Mouse (Mus musculus): ENCODE measurements at regions not wholly inside any gene's neighbourhood (a gene's known extent, or its start where the extent isn't known, plus 50 kb on each side); places are given as distances from the start of the nearest gene placed in this dataset.

DNA sequence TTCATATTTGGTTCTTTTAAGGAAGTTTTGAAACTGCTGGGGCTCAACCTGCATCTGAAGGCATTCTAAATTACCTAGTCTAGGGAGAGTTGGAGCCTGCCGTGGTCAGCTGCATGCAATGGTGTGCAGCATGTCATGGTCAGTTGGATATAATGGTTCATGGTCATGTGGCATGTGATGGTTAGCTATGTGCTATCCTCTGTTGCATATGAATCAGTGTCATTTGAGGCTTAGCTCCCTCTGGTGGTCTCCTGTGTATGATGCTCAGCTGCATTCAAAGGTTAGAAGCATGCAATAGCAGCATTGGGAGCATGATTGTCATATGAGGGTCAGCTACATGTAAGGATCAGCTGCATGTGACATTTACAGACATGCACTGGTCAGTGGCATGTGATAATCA lies 1894.0 kb upstream of the Lrrc6 start:
- Histone ChIP-seq H3K36me3 (replicated peaks in 1 of 2; ENCODE audit: control insufficient read depth in 1 of 2, insufficient read depth in 1 of 2, low read length in 1 of 2) (no peaks in the 10 kb centered on the region), H3K4me3 (replicated peaks in 1 of 3; ENCODE audit: low read depth in 2 of 3, low read length in 2 of 3, poor library complexity in 1 of 3) (no peak overlapping the region), H3K4me1 (ENCODE audit: control insufficient read depth in 1 of 2, insufficient read depth in 2 of 2) (peaks cover 0 to 12% of the 10 kb centered on the region in 2 experiments; a peak in 2 of 4 replicates), H3K27me3 (replicated peaks) (no peaks in the 10 kb centered on the region), H3K79me2 (replicated peaks; ENCODE audit: control insufficient read depth, extremely low read depth, insufficient read depth, poor library complexity, severe bottlenecking) (no peaks in the 10 kb centered on the region), H3K9me3 (replicated peaks; ENCODE audit: low read length) (no peaks in the 10 kb centered on the region), H3K9ac (ENCODE audit: insufficient read depth, low read depth) (no peak overlapping the region), H3K27ac (ENCODE audit: insufficient read depth, low read depth) (no peak overlapping the region), H3K4me2 (ENCODE audit: insufficient read depth, low read depth, poor library complexity, severe bottlenecking) (no peak overlapping the region)
- peak; percentile 29 for DNase-seq (ENCODE audit: extremely low read depth)
- dilution Hi-C loops (cut with MboI; ENCODE audit: extremely low pct_ligation_motif_present, extremely low pct_unique_long_range_greater_than_20kb, low sequenced_read_pairs) (no loop called here), in situ Hi-C loops (cut with MboI; ENCODE audit: low pct_ligation_motif_present, low pct_unique_long_range_greater_than_20kb, low sequenced_read_pairs) (no loop called here)
- no peak for TF ChIP-seq HCFC1 (IDR thresholded peaks at IDR 0.05; ENCODE audit: low read depth, low read length)
- peak; percentile 28 to 57 for TF ChIP-seq CTCF (conservative IDR thresholded peaks at IDR 0.05 in 1 of 2, IDR thresholded peaks at IDR 0.05 in 1 of 2; ENCODE audit: low read depth in 2 of 2, low read length in 2 of 2)

DNA sequence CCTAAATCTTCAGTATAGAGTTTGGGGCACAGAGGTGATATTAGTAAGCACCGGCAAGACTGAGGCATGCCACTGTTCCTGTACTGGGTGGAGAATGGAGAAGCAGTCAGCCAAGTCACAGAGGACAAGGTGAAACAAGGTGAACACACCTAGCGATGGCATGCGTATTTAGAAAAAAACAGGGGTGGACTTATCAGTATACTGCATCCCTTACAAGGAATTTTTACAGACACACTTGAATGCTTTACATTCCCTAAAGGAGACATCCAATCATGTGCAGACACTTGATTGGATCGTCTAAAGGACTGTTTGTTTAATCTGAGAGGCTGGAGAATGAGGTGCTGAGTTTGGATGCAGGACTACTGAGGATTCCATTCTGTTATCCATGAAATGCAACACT lies 1893.4 kb upstream of the Lrrc6 start:
- no peak overlapping the region for H3K4me3 ChIP-seq (replicated peaks in 1 of 3; ENCODE audit: low read depth in 2 of 3, low read length in 2 of 3, poor library complexity in 1 of 3)
- dilution Hi-C loops (cut with MboI; ENCODE audit: extremely low pct_ligation_motif_present, extremely low pct_unique_long_range_greater_than_20kb, low sequenced_read_pairs), result no loop called here
- DNase-seq (ENCODE audit: extremely low read depth), result no peak
- H3K27ac ChIP-seq (ENCODE audit: insufficient read depth, low read depth), result no peak overlapping the region
- TF ChIP-seq IRF4 (IDR thresholded peaks at IDR 0.05; ENCODE audit: low read depth, low read length) (no peak), POLR2AphosphoS2 (IDR thresholded peaks at IDR 0.05; ENCODE audit: low read depth, low read length) (no peak), MAZ (IDR thresholded peaks at IDR 0.05; ENCODE audit: low read depth, low read length) (no peak), USF1 (IDR thresholded peaks at IDR 0.05; ENCODE audit: low read depth, low read length) (no peak), HCFC1 (IDR thresholded peaks at IDR 0.05; ENCODE audit: low read depth, low read length) (no peak), RAD21 (IDR thresholded peaks at IDR 0.05; ENCODE audit: low read depth, low read length) (no peak), ZMIZ1 (IDR thresholded peaks at IDR 0.05; ENCODE audit: low read depth, low read length) (no peak)
- in situ Hi-C loops (cut with MboI; ENCODE audit: low pct_ligation_motif_present, low pct_unique_long_range_greater_than_20kb, low sequenced_read_pairs), result no loop called here
- no peaks in the 10 kb centered on the region for H3K9me3 ChIP-seq (replicated peaks; ENCODE audit: low read length)
- H3K9ac ChIP-seq (ENCODE audit: insufficient read depth, low read depth), result no peak overlapping the region
- no peaks in the 10 kb centered on the region for H3K36me3 ChIP-seq (replicated peaks in 1 of 2; ENCODE audit: control insufficient read depth in 1 of 2, insufficient read depth in 1 of 2, low read length in 1 of 2)
- H3K27me3 ChIP-seq (replicated peaks), result no peaks in the 10 kb centered on the region
- no peaks in the 10 kb centered on the region for H3K79me2 ChIP-seq (replicated peaks; ENCODE audit: control insufficient read depth, extremely low read depth, insufficient read depth, poor library complexity, severe bottlenecking)
- peaks cover 0 to 12% of the 10 kb centered on the region in 2 experiments; a peak in 2 of 4 replicates for H3K4me1 ChIP-seq (ENCODE audit: control insufficient read depth in 1 of 2, insufficient read depth in 2 of 2)
- no peak overlapping the region for H3K4me2 ChIP-seq (ENCODE audit: insufficient read depth, low read depth, poor library complexity, severe bottlenecking)

DNA sequence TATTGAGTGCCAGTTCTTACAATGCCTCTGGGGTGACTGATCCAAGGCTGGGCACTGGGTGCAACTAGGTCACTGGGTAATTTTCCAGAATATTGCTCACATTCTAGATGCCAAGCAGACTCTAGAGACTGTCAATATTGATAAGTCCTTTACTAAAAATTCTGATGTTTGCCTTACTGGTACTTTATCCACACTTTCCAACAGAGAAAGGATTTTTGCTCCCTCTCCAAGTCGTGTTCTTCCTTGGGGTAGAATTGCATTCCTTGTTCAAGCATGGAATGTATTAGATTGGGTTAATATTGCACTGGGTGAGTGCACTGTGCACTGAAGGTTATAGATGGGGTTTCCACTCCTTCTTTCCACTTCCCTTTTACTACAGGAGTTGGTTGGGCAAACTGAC lies 1891.0 kb upstream of the Lrrc6 start:
- no peak overlapping the region for H3K27ac ChIP-seq (ENCODE audit: insufficient read depth, low read depth)
- H3K79me2 ChIP-seq (replicated peaks; ENCODE audit: control insufficient read depth, extremely low read depth, insufficient read depth, poor library complexity, severe bottlenecking), result no peaks in the 10 kb centered on the region

More for the DNA sequence above, 1891.0 kb upstream of the Lrrc6 start:
- Histone ChIP-seq H3K4me3 (replicated peaks in 1 of 3; ENCODE audit: low read depth in 2 of 3, low read length in 2 of 3, poor library complexity in 1 of 3) (no peak overlapping the region), H3K4me2 (ENCODE audit: insufficient read depth, low read depth, poor library complexity, severe bottlenecking) (no peak overlapping the region), H3K4me1 (ENCODE audit: control insufficient read depth in 1 of 2, insufficient read depth in 2 of 2) (peaks cover 0 to 12% of the 10 kb centered on the region in 2 experiments; a peak in 2 of 4 replicates), H3K27me3 (replicated peaks) (no peaks in the 10 kb centered on the region), H3K9me3 (replicated peaks; ENCODE audit: low read length) (no peaks in the 10 kb centered on the region), H3K9ac (ENCODE audit: insufficient read depth, low read depth) (no peak overlapping the region), H3K36me3 (replicated peaks in 1 of 2; ENCODE audit: control insufficient read depth in 1 of 2, insufficient read depth in 1 of 2, low read length in 1 of 2) (no peaks in the 10 kb centered on the region)
- dilution Hi-C loops (cut with MboI; ENCODE audit: extremely low pct_ligation_motif_present, extremely low pct_unique_long_range_greater_than_20kb, low sequenced_read_pairs), result no loop called here
- in situ Hi-C loops (cut with MboI; ENCODE audit: low pct_ligation_motif_present, low pct_unique_long_range_greater_than_20kb, low sequenced_read_pairs), result no loop called here
- no peak for DNase-seq (ENCODE audit: extremely low read depth)
- TF ChIP-seq SMC3 (IDR thresholded peaks at IDR 0.05; ENCODE audit: low read depth, low read length) (no peak), NELFE (IDR thresholded peaks at IDR 0.05; ENCODE audit: low read depth, low read length) (no peak), CHD1 (IDR thresholded peaks at IDR 0.05; ENCODE audit: low read depth, low read length) (no peak), PAX5 (IDR thresholded peaks at IDR 0.05; ENCODE audit: low read length) (no peak), RCOR1 (conservative IDR thresholded peaks at IDR 0.05; ENCODE audit: low read depth, low read length) (no peak), BHLHE40 (IDR thresholded peaks at IDR 0.05; ENCODE audit: low read depth, low read length) (no peak), TCF12 (IDR thresholded peaks at IDR 0.05; ENCODE audit: low read depth, low read length) (no peak), MAZ (IDR thresholded peaks at IDR 0.05; ENCODE audit: low read depth, low read length) (no peak), POLR2A (IDR thresholded peaks at IDR 0.05; ENCODE audit: low read depth, low read length) (no peak), E2F4 (IDR thresholded peaks at IDR 0.05; ENCODE audit: insufficient replicate concordance, low read depth, low read length) (no peak), ZKSCAN1 (IDR thresholded peaks at IDR 0.05; ENCODE audit: borderline replicate concordance, low read depth, low read length) (no peak), GABPA (IDR thresholded peaks at IDR 0.05; ENCODE audit: insufficient replicate concordance, low read depth, low read length) (no peak), CHD2 (IDR thresholded peaks at IDR 0.05; ENCODE audit: low read length) (no peak)

All from CH12.LX (cell line).